Mouse (Mus musculus) neural tube, embryonic 14.5 days (tissue): ENCODE measurements around the gene Pam. TPM values are rescaled to one million over a fixed set of nuclear protein-coding genes. Genes with fewer than 3 reads are reported as not detected.
"Not testable (repeated sequence)": the region's sequence is repeated elsewhere in the genome, so short reads cannot be mapped to it uniquely, and the experiment has no call there.

Source experiments
- ATAC-seq: fragments of 200-750 bp; cut with Nextera tagmentation; 2 replicates; pipeline ENCODE4 v1.8.0; 2017; ENCODE audit warnings: low read depth, mild to moderate bottlenecking, moderate TSS enrichment, moderate library complexity
- H3K27ac ChIP-seq: fragments of 300-500 bp; sonication (generic); 2 replicates; pipeline ENCODE4 v1.5.1; 2014; ENCODE audit warnings: low read depth, mild to moderate bottlenecking, control low read depth, low read length, moderate library complexity, mixed read lengths
- H3K27me3 ChIP-seq: fragments of 300-500 bp; sonication (generic); 2 replicates; pipeline ENCODE4 v1.6.1; 2014; ENCODE audit warnings: low read length; ENCODE audit not compliant: control insufficient read depth, insufficient read depth
- H3K36me3 ChIP-seq: fragments of 300-500 bp; sonication (generic); 2 replicates; pipeline ENCODE4 v1.6.1; 2014; ENCODE audit warnings: low read length, mixed read lengths; ENCODE audit not compliant: control insufficient read depth, insufficient read depth
- H3K4me1 ChIP-seq: fragments of 300-500 bp; sonication (generic); 2 replicates; pipeline ENCODE4 v1.6.1; 2014; ENCODE audit warnings: low read length; ENCODE audit not compliant: control insufficient read depth, insufficient read depth
- H3K4me2 ChIP-seq: fragments of 300-500 bp; sonication (generic); 2 replicates; pipeline ENCODE4 v1.6.1; 2014; ENCODE audit warnings: mild to moderate bottlenecking, low read depth, low read length, control low read depth
- H3K4me3 ChIP-seq: fragments of 300-500 bp; sonication (generic); 2 replicates; pipeline ENCODE4 v1.5.1; 2014; ENCODE audit warnings: low read depth, low read length, control low read depth, mixed read lengths
- H3K9ac ChIP-seq: fragments of 300-500 bp; sonication (generic); replicated peaks from 2 replicates; pipeline ENCODE4 v1.6.1; 2014; ENCODE audit warnings: low read depth, mild to moderate bottlenecking, control low read depth, low read length, mixed read lengths
- H3K9me3 ChIP-seq: fragments of 300-500 bp; sonication (generic); 2 replicates; pipeline ENCODE4 v1.6.1; 2016; ENCODE audit warnings: low read length; ENCODE audit not compliant: control insufficient read depth
- WGBS: fragments of 180-500 bp; shearing (Covaris S2); extraction: QIAGEN DNeasy Blood & Tissue Kit; methylation state at CpG from one replicate; pipeline ENCODE4 v1.1.7; 2014; 5-methylcytosine and 5-hydroxymethylcytosine counted together
- polyA plus RNA-seq: library from polyadenylated mRNA; unstranded; fragments of >200 nt; fragmentation: Nextera tagmentation; extraction: Ambion mirVana; gene quantifications from 2 replicates; pipeline ENCODE4 v1.2.1, GENCODE M21; 2014

Gene Pam
- polyA plus RNA-seq, 1 experiment from 2014 or later: 51.5 TPM

- no peak for ATAC-seq
- Histone ChIP-seq H3K36me3 (no peaks in the 10 kb centered on the region), H3K9ac (no peak overlapping the region), H3K4me3 (no peak overlapping the region), H3K27me3 (peaks cover 3% of the 10 kb centered on the region; the same call in 1 of the 2 replicates), H3K27ac (no peak overlapping the region), H3K9me3 (no peaks in the 10 kb centered on the region), H3K4me1 (peaks cover 3% of the 10 kb centered on the region), H3K4me2 (no peak overlapping the region)
- 93% methylated on average over 6 of the region's 6 CpGs for WGBS
Observed at GRCm38 (mm10) chr1:97773362-97773761, 322.1 kb downstream of the Pam start.

GRCm38 (mm10) chr1:97771727-97772126 lies 323.7 kb downstream of the Pam start:
- 94% methylated on average over 5 of the region's 5 CpGs for WGBS
- Histone ChIP-seq H3K4me3 (no peak overlapping the region), H3K4me2 (no peak overlapping the region), H3K27ac (no peak overlapping the region), H3K27me3 (peaks cover 3% of the 10 kb centered on the region; the same call in 1 of the 2 replicates), H3K9me3 (no peaks in the 10 kb centered on the region), H3K36me3 (no peaks in the 10 kb centered on the region), H3K9ac (no peak overlapping the region), H3K4me1 (peaks cover 15% of the 10 kb centered on the region)
- ATAC-seq: no peak

GRCm38 (mm10) chr1:97771118-97771517 lies 324.3 kb downstream of the Pam start:
- H3K4me2 ChIP-seq: peak overlapping the region; percentile 62; the same call in 1 of the 2 replicates
- H3K9ac ChIP-seq: no peak overlapping the region
- H3K4me3 ChIP-seq: no peak overlapping the region
- H3K9me3 ChIP-seq: no peaks in the 10 kb centered on the region
- H3K27me3 ChIP-seq: peaks cover 3% of the 10 kb centered on the region; the same call in 1 of the 2 replicates
- H3K4me1 ChIP-seq: peaks cover 15% of the 10 kb centered on the region
- no peak overlapping the region for H3K27ac ChIP-seq
- ATAC-seq: no peak
- no peaks in the 10 kb centered on the region for H3K36me3 ChIP-seq
- WGBS: 58% methylated on average over 7 of the region's 7 CpGs

- H3K4me2 ChIP-seq: peak within 1 kb of the TSS; percentile 63
- WGBS: under 1% methylated on average over 65 of the region's 66 CpGs
- ATAC-seq: peak; percentile 99
- no peaks in the 10 kb centered on the region for H3K36me3 ChIP-seq
- H3K9me3 ChIP-seq: no peaks in the 10 kb centered on the region
- H3K4me1 ChIP-seq: peaks cover 19% of the 10 kb centered on the region
- H3K9ac ChIP-seq: peak within 1 kb of the TSS; percentile 91
- H3K27me3 ChIP-seq: peaks cover 3% of the 10 kb centered on the region; the same call in 1 of the 2 replicates
- peak within 1 kb of the TSS; percentile 94 for H3K4me3 ChIP-seq
- H3K27ac ChIP-seq: peak within 1 kb of the TSS; percentile 90
Observed at GRCm38 (mm10) chr1:97769904-97770753, 325.3 kb downstream of the Pam start, which contains the start of the genes Gin1 and Ppip5k2. Gene Gin1 (plus strand): TSS chr1:97770172. Gene Ppip5k2 (minus strand): TSS chr1:97770411.

- under 1% methylated on average over 40 of the region's 40 CpGs for WGBS
- no peaks in the 10 kb centered on the region for H3K9me3 ChIP-seq
- peak overlapping the region; percentile 91 for H3K9ac ChIP-seq
- peak overlapping the region; percentile 94 for H3K4me3 ChIP-seq
- no peaks in the 10 kb centered on the region for H3K36me3 ChIP-seq
- ATAC-seq: peak; percentile 82
- peak overlapping the region; percentile 90 for H3K27ac ChIP-seq
- H3K4me1 ChIP-seq: peaks cover 19% of the 10 kb centered on the region
- peak overlapping the region; percentile 63 for H3K4me2 ChIP-seq
- peaks cover 3% of the 10 kb centered on the region; the same call in 1 of the 2 replicates for H3K27me3 ChIP-seq
Observed at GRCm38 (mm10) chr1:97769294-97769903, 326.0 kb downstream of the Pam start.

GRCm38 (mm10) chr1:97768906-97769293 lies 326.5 kb downstream of the Pam start:
- no peak for ATAC-seq
- 17% methylated on average over 7 of the region's 7 CpGs for WGBS
- peaks cover 3% of the 10 kb centered on the region; the same call in 1 of the 2 replicates for H3K27me3 ChIP-seq
- H3K9me3 ChIP-seq: no peaks in the 10 kb centered on the region
- H3K4me1 ChIP-seq: peaks cover 19% of the 10 kb centered on the region
- peak overlapping the region; percentile 91 for H3K9ac ChIP-seq
- peak overlapping the region; percentile 90 for H3K27ac ChIP-seq
- H3K4me3 ChIP-seq: peak overlapping the region; percentile 94
- peak overlapping the region; percentile 63 for H3K4me2 ChIP-seq
- H3K36me3 ChIP-seq: no peaks in the 10 kb centered on the region

- Histone ChIP-seq H3K27me3 (peaks cover 3% of the 10 kb centered on the region; the same call in 1 of the 2 replicates), H3K4me1 (peaks cover 19% of the 10 kb centered on the region), H3K4me2 (peak overlapping the region; percentile 63), H3K36me3 (no peaks in the 10 kb centered on the region), H3K9ac (no peak overlapping the region), H3K9me3 (no peaks in the 10 kb centered on the region), H3K4me3 (peak overlapping the region; percentile 94), H3K27ac (no peak overlapping the region)
- WGBS: 85% methylated on average over 2 of the region's 2 CpGs
- ATAC-seq: no peak
Observed at GRCm38 (mm10) chr1:97768089-97768488, 327.4 kb downstream of the Pam start.

GRCm38 (mm10) chr1:97765712-97766111 lies 329.7 kb downstream of the Pam start:
- peaks cover 19% of the 10 kb centered on the region for H3K4me1 ChIP-seq
- H3K9ac ChIP-seq, H3K27ac ChIP-seq, H3K27me3 ChIP-seq, H3K4me2 ChIP-seq, H3K9me3 ChIP-seq, H3K4me3 ChIP-seq, H3K36me3 ChIP-seq, ATAC-seq: not testable (repeated sequence)
- 88% methylated on average over 4 of the region's 4 CpGs for WGBS

- no peak for ATAC-seq
- Histone ChIP-seq H3K27ac (no peak overlapping the region), H3K27me3 (no peaks in the 10 kb centered on the region), H3K4me1 (peaks cover 4% of the 10 kb centered on the region), H3K4me3 (no peak overlapping the region), H3K9me3 (no peaks in the 10 kb centered on the region), H3K4me2 (no peak overlapping the region), H3K36me3 (no peaks in the 10 kb centered on the region), H3K9ac (no peak overlapping the region)
- 62% methylated on average over 6 of the region's 6 CpGs for WGBS
Observed at GRCm38 (mm10) chr1:97761477-97761876, 334.0 kb downstream of the Pam start.
